Mouse (Mus musculus): ENCODE data around the gene Gdi1. TPM values are rescaled to one million over a fixed set of nuclear protein-coding genes. Genes with fewer than 3 reads are reported as not detected.

Gdi1 gene
- total and polyA plus RNA-seq, 2 experiments from 2014 or later = 72.1 to 81.6 TPM

GRCm38 (mm10) chrX:74270902-74271551 is 33.8 kb upstream of the Gdi1 start:
- Histone ChIP-seq H3K9me3 (replicated peaks; ENCODE audit: control insufficient read depth, low read length) (no peaks in the 10 kb centered on the region), H3K4me2 (ENCODE audit: low read depth, low read length) (peak overlapping the region; percentile 64), H3K36me3 (replicated peaks; ENCODE audit: control insufficient read depth, insufficient read depth, low read length) (0 out of 2 replicates have a peak, but pooled peaks cover 5% of the 10 kb centered on the region), H3K9ac (replicated peaks; ENCODE audit: low read depth, low read length) (peak overlapping the region; percentile 78), H3K4me3 (ENCODE audit: low read depth, low read length) (peak overlapping the region; percentile 72), H3K27ac (ENCODE audit: low read depth) (peak overlapping the region; percentile 75), H3K4me1 (ENCODE audit: control insufficient read depth, insufficient read depth) (0 out of 2 replicates have a peak, but pooled peaks cover 6% of the 10 kb centered on the region), H3K27me3 (ENCODE audit: control insufficient read depth, insufficient read depth, low read length) (no peaks in the 10 kb centered on the region)
- DNase-seq (ENCODE audit: low spot score) (peak; percentile 26), ATAC-seq (ENCODE audit: insufficient read depth, low read depth) (0 out of 2 replicates have a peak, but pooled peaks have one; percentile 7)
- TF ChIP-seq EP300 (IDR thresholded peaks at IDR 0.05; ENCODE audit: low read depth) = no peak
- no peak for TF ChIP-seq CTCF (IDR thresholded peaks at IDR 0.05; ENCODE audit: low read depth)
- 18% methylated on average over 27 of the region's 27 CpGs for WGBS

- ATAC-seq (ENCODE audit: insufficient read depth, low read depth) = no peak
- no peaks in the 10 kb centered on the region for H3K27me3 ChIP-seq (ENCODE audit: control insufficient read depth, insufficient read depth, low read length)
- 0 out of 2 replicates have a peak, but pooled peaks cover 5% of the 10 kb centered on the region for H3K36me3 ChIP-seq (replicated peaks; ENCODE audit: control insufficient read depth, insufficient read depth, low read length)
- 0 out of 2 replicates have a peak, but pooled peaks cover 6% of the 10 kb centered on the region for H3K4me1 ChIP-seq (ENCODE audit: control insufficient read depth, insufficient read depth)
- no peak for TF ChIP-seq CTCF (IDR thresholded peaks at IDR 0.05; ENCODE audit: low read depth)
- TF ChIP-seq EP300 (IDR thresholded peaks at IDR 0.05; ENCODE audit: low read depth) = no peak
- H3K9me3 ChIP-seq (replicated peaks; ENCODE audit: control insufficient read depth, low read length) = no peaks in the 10 kb centered on the region
- no peak overlapping the region for H3K4me2 ChIP-seq (ENCODE audit: low read depth, low read length)
- no peak overlapping the region for H3K9ac ChIP-seq (replicated peaks; ENCODE audit: low read depth, low read length)
- H3K27ac ChIP-seq (ENCODE audit: low read depth) = no peak overlapping the region
- no peak for DNase-seq (ENCODE audit: low spot score)
- WGBS = 29% methylated on average over 10 of the region's 10 CpGs
- no peak overlapping the region for H3K4me3 ChIP-seq (ENCODE audit: low read depth, low read length)
Measured at GRCm38 (mm10) chrX:74273422-74274322, 31.1 kb upstream of the Gdi1 start.

DNA sequence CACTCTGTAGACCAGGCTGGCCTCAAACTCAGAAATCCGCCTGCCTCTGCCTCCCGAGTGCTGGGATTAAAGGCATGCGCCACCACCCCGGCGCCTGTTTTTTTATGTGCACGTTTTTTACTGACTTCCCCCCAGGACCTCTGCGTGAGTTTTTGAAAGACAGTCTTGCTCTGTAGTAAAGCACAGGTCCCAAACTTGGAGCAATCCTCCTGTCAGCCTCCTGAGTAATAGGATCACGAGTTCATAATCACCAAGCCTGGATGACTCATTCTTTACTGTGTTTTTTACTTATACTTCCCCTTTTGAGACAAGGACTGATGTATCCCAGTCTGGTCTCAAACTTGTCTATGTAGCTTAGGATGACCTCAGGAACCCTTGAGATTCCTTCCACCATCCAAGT is 26.9 kb upstream of the Gdi1 start:
- no peak for DNase-seq (ENCODE audit: low spot score)
- 74% methylated on average over 7 of the region's 8 CpGs for WGBS
- no peak for TF ChIP-seq CTCF (IDR thresholded peaks at IDR 0.05; ENCODE audit: low read depth)
- Histone ChIP-seq H3K4me2 (ENCODE audit: low read depth, low read length) (no peak overlapping the region), H3K27me3 (ENCODE audit: control insufficient read depth, insufficient read depth, low read length) (no peaks in the 10 kb centered on the region), H3K9me3 (replicated peaks; ENCODE audit: control insufficient read depth, low read length) (no peaks in the 10 kb centered on the region), H3K4me1 (ENCODE audit: control insufficient read depth, insufficient read depth) (no peaks in the 10 kb centered on the region), H3K27ac (ENCODE audit: low read depth) (no peak overlapping the region), H3K4me3 (ENCODE audit: low read depth, low read length) (no peak overlapping the region), H3K36me3 (replicated peaks; ENCODE audit: control insufficient read depth, insufficient read depth, low read length) (no peaks in the 10 kb centered on the region), H3K9ac (replicated peaks; ENCODE audit: low read depth, low read length) (no peak overlapping the region)
- no peak for ATAC-seq (ENCODE audit: insufficient read depth, low read depth)

- TF ChIP-seq CTCF (IDR thresholded peaks at IDR 0.05; ENCODE audit: low read depth) (no peak), EP300 (IDR thresholded peaks at IDR 0.05; ENCODE audit: low read depth) (no peak)
- 13% methylated on average over 14 of the region's 14 CpGs for WGBS
- no peaks in the 10 kb centered on the region for H3K36me3 ChIP-seq (replicated peaks; ENCODE audit: control insufficient read depth, insufficient read depth, low read length)
- no peak for ATAC-seq (ENCODE audit: insufficient read depth, low read depth)
- no peaks in the 10 kb centered on the region for H3K27me3 ChIP-seq (ENCODE audit: control insufficient read depth, insufficient read depth, low read length)
- H3K9ac ChIP-seq (replicated peaks; ENCODE audit: low read depth, low read length) = peak overlapping the region; percentile 6; the same call in 1 of the 2 replicates
- 0 out of 2 replicates have a peak, but pooled peaks cover 3% of the 10 kb centered on the region for H3K4me1 ChIP-seq (ENCODE audit: control insufficient read depth, insufficient read depth)
- H3K27ac ChIP-seq (ENCODE audit: low read depth) = peak overlapping the region; percentile 95
- peak overlapping the region; percentile 66 for H3K4me3 ChIP-seq (ENCODE audit: low read depth, low read length)
- peak; percentile 5 for DNase-seq (ENCODE audit: low spot score)
- peak overlapping the region; percentile 69 for H3K4me2 ChIP-seq (ENCODE audit: low read depth, low read length)
- H3K9me3 ChIP-seq (replicated peaks; ENCODE audit: control insufficient read depth, low read length) = no peaks in the 10 kb centered on the region
Measured at GRCm38 (mm10) chrX:74281041-74281731, 23.6 kb upstream of the Gdi1 start.

GRCm38 (mm10) chrX:74281732-74282394 is 22.9 kb upstream of the Gdi1 start, which contains the start of the genes Taz and Dnase1l1:
TSS of gene Taz (plus strand) at chrX:74281912.
TSS of gene Dnase1l1 (minus strand) at chrX:74282337.
- ATAC-seq (ENCODE audit: insufficient read depth, low read depth) (peak; percentile 84), DNase-seq (ENCODE audit: low spot score) (peak; percentile 71)
- Histone ChIP-seq H3K4me2 (ENCODE audit: low read depth, low read length) (peak within 1 kb of the TSS; percentile 69), H3K4me3 (ENCODE audit: low read depth, low read length) (peak within 1 kb of the TSS; percentile 66), H3K4me1 (ENCODE audit: control insufficient read depth, insufficient read depth) (0 out of 2 replicates have a peak, but pooled peaks cover 3% of the 10 kb centered on the region), H3K9ac (replicated peaks; ENCODE audit: low read depth, low read length) (peak within 1 kb of the TSS; percentile 70), H3K36me3 (replicated peaks; ENCODE audit: control insufficient read depth, insufficient read depth, low read length) (no peaks in the 10 kb centered on the region), H3K27me3 (ENCODE audit: control insufficient read depth, insufficient read depth, low read length) (no peaks in the 10 kb centered on the region), H3K27ac (ENCODE audit: low read depth) (peak within 1 kb of the TSS; percentile 95), H3K9me3 (replicated peaks; ENCODE audit: control insufficient read depth, low read length) (no peaks in the 10 kb centered on the region)
- TF ChIP-seq CTCF (IDR thresholded peaks at IDR 0.05; ENCODE audit: low read depth) = no peak
- no peak for TF ChIP-seq EP300 (IDR thresholded peaks at IDR 0.05; ENCODE audit: low read depth)
- WGBS = 16% methylated on average over 16 of the region's 16 CpGs
